Mouse (Mus musculus) left cerebral cortex, adult 11 months (tissue): Measurements from ENCODE around the gene Ttc9.

ENCODE experiments used
- DNase-seq: peaks from one replicate; pipeline ENCODE4 v3.0.0; 2022; ENCODE audit warnings: low spot score

Gene Ttc9

GRCm38 (mm10) chr12:81630915-81631660, at the start of gene Ttc9:
Gene Ttc9 (plus strand): TSS chr12:81631249.
- DNase-seq = peak; percentile 22

GRCm38 (mm10) chr12:81594902-81595671, 36.0 kb upstream of the Ttc9 start, which contains the start of gene Med6:
Gene Med6 (minus strand): TSS chr12:81595008.
- DNase-seq = peak; percentile 87

DNA sequence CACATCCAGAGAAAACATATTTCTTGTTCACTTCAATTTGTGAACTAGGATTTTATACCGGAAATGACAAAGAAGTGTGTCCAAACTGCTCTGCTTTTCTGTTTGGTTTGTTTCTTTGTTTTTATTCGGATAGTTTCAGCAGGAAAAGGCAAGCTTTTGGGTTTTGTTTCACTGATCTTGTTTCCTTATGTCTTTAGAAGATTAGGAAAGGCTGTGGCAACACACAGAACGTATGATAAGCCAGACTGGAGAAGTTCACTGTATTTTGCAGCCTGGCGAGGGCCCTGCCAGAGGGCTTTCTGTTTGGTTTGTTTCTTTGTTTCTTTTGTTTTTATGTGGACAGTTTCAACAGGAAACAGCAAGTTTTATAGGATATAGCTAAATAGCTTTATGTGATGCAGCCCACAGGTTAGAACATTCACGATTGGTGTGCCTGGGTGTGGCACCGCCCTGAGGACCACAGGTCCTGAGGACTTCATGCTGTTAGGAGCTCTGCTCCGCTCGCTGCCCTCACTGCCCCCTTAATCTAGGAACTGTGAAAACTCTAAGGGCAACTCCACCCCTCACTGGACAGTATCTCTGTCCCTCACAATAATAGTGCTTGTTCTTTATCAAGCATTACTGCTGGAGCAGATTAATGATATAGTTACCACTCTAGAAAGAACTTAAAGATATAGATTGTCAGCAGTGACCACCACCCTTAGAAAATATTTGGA, 34.3 kb upstream of the Ttc9 start:
- no peak for DNase-seq

DNA sequence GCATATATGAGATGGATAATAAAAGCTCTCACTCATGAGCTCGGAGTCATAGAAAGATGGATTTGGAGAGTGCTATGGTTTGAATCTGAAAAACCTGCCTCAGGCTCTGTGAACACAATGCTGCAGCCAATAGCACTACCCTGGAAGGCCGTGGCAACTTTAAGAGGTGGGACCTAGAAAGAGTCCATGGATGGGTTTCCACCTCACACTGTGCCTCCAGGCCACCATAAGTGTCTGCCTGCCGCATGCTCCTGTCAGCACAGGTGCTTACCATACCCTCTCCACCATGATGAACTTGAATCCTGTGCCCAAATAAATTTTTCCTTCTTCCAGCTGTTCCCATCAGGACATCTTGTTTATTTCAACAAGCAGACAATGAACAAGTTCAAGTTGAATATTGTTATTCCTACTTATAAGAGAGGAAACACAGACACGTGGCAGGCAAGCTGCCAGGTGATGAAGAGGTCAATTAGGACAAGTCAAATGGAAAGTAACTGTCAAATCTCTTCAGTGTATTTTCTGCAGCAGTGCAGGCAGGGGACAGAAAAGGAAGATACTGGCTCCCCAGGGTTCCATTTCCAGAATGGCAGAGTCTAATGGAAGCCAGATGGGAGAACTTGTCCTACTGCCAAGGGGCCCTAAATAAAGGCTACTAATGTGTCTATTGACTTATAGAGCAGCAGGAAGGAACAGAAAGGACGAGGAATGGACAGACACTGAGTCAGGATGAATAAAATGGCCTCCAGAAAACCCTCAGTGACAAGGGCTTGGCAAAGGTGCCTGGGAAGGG, 25.9 kb upstream of the Ttc9 start:
- no peak for DNase-seq

DNA sequence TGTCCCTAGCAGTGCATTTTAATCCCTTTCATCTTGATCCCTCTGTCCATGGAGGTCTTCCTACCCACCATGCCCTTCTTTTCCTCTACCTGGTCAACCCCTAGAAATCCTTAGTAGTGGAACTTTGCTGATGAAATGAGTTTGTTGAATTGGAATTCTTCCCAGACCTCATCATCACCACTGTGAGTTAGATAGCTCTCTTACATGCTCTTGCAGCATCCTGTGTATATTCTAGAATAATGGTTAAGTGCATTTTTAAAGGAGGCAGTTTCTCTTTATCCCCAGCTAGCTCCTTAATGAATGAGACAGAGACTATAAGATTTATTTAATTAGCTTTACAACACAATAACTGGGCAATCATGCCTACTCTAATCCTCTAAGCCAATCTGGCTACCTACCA, 21.6 kb upstream of the Ttc9 start:
- DNase-seq = no peak

GRCm38 (mm10) chr12:81615807-81616206, 15.2 kb upstream of the Ttc9 start:
- DNase-seq = peak; percentile 19

DNA sequence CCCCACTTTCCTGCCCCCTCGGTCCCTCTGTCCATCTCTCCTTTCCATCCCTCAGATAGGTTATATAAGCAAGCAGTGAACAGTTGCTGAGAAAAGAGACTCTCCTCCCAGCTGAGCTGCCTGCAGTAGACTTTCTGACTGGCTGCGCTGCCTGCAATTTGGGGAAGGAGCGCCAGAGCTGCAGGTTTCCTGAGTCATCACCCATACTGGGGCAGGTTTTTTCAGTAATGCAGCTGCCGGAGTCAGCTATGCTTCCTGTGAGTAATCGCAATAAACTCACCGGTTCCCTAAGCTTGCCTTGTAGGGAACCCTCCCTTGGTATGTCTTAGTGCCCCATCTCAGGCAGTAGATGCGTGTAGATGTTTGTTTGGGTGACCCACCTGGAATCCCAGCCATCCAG, 14.1 kb upstream of the Ttc9 start:
- peak; percentile 37 for DNase-seq

GRCm38 (mm10) chr12:81619302-81619701, 11.7 kb upstream of the Ttc9 start:
- peak; percentile 66 for DNase-seq

DNA sequence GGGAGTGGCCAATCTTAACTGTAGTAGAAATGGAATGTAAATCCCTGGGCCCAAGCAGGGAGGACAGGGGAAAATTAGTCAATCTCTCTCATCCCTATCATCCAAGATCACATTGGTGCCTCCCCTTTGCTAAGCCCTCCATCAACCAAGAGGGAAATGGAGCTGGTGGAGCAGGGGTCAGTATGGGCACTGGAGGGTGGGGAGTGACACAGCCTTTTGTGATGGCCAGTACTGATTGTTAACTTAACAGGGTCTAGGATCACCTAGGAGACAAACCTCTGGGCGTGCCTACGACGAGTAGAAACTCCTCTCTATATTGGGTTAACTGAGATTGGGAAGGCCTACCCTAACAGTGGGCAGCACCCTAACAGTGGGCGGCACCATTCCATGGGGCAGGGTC, 7.7 kb upstream of the Ttc9 start:
- no peak for DNase-seq

DNA sequence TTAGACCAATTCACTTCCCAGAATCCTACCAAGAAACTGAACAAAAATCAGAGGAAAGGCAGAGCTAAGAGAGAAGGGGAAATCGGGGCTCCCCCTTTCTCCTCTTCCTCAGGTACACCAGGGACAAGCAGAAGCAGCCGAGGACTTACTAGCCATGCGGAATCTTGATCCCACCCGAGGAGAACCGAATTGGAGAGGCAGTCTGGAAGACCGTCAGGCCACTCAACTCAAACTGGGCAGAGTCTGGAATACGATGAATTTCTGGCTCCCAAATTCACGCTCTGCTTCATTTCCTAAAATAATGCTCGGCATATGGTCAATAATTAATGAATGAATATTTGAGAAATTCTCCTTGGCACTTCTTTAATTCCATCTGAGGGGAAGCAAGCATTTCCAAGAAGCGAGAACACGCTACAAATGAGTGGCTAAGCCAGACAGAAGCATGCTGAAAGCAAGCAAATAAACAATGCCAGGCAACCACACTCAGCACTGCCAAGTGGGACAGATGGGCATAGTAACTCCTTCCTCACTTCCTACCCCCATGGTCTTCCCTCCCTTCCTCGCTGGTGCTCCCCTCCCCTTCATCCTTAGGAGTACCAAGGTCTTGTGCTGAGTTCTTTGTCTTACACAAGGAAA, 4.7 kb upstream of the Ttc9 start:
- no peak for DNase-seq

GRCm38 (mm10) chr12:81627426-81627825, 3.6 kb upstream of the Ttc9 start:
- DNase-seq = no peak

DNA sequence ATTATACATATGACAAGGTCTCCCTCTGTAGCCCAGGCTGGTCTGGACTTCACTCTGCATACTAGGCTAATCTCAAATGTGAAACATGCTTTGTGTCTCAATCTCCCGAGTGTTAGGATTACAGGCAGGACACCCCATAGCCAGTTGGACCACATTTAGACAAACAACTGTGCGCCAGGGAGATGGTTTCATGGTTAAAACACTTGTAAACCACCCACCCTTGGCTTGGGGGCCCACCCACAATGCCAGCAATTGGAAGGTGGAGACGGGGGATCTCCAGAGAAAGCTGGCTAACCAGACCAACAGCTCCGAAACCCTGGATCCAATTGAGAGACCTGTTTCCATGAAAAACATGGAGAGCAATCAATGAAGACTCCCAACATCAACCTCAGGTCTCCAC, 3.0 kb upstream of the Ttc9 start:
- DNase-seq = no peak

- DNase-seq = peak; percentile 45
Measured at GRCm38 (mm10) chr12:81630520-81630914, 532 bp upstream of the Ttc9 start.

GRCm38 (mm10) chr12:81631661-81632401, 782 bp downstream of the Ttc9 start:
- no peak for DNase-seq

DNA sequence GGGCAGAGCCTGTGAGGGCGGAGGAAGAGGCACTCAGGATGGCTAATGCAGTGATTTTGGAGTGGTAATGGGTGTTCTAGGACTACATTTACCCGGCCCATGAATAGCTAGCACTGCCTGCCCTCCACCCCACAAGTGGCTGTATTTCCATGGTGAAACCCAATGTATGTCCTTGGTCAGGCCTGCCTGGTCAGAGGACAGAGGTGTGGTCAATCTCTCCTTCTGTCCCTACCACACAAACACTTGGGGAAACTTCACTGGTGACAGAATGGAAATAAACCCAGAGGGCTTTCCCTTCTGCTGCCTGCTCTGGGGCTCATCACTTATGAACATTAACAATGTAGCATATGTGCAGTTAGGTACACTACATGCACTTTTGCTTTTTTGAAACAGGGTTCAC, 2.2 kb downstream of the Ttc9 start:
- DNase-seq = no peak

- DNase-seq = no peak
Measured at GRCm38 (mm10) chr12:81640656-81641055, 9.6 kb downstream of the Ttc9 start.

DNA sequence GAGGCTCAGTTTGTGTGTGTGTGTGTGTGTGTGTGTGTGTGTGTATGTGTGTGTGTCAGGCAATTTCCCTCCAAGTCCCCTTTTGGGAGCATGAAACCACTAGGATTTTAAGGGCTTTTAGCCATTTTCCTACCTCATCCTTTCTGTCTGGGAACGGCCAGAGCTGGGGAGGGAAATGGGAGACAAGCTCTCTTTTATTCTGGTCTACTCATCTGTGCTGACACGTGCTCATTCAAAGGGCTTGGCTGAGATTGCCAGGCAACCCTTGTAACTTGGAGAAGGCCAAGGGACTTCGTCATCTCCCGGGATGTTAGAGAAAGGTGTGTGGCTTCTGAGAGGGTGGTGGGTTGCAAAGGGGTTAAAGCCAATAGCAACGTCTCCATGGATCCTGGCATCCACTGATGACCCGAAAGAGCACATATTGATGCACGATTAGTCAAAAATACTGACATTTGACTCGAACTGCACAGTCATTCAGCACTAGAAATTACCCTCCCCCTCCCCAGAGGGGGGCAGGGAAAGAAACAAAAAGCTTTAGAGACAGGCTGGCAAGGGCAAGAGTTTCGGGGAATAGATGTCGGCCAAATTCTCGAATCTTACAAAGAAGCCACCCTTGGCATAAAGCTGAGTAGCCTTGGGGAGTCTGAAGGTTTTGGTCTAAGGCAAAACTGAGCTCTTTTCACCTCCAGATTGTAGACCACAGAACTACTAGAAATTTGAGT, 11.5 kb downstream of the Ttc9 start:
- DNase-seq = peak; percentile 27

DNA sequence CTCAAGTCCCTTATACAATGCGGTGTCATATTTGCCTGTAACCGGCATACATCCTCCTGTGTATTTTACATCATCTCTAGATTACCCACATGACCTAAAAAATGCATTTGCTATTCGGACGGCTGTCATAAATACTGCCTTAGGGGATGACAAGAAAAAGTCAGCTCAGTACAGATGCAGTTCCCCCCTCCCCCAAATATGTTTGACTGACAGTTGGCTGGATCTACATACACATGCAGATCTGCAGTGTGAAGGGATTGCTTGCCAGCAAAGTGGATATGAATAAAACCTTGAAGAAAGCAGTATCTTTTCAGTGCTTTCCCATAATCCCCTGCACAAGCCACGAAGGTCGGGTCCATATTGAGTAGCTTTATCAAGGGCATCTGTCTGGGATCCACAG, 15.8 kb downstream of the Ttc9 start:
- no peak for DNase-seq

DNA sequence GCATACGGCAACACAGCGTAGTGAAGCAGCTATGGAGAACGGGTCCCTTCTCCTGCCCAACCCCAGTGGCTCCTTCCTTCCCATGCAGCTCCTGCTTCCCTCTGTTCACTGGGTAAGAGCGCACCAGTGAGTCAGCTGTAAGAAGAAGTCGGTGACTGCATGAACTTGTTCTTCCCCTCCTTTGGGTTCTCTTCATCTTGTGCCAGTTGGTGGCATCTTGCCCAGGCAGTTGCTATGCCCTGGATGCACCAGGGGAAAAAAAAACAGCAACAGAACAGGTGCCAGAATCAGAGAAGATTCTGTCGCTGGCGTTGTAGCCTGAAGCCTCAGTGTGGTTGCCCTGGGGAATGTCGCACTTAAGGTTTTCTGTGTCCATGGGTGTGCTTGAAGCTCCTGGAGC, 22.3 kb downstream of the Ttc9 start:
- DNase-seq = no peak

DNA sequence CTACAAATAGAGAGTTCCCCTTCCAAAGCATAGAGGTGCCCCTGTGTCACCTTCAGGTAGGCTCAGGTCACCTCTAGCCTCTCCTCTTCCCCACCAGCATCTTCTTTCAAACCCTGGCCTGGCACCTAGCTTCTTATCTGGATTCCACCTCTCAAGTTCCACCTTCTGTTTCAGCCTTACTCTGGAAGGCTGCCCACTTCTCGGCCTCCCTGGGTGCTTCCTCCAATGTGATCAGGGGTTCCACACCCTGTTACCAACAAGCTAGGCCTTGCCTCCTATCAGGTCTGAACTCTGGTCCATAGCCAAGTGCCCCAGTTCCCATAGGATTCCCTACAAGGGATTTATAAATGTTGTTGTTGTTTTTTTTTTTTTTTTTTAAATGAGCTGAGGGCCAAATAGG, 26.3 kb downstream of the Ttc9 start:
- DNase-seq = no peak
